Mouse (Mus musculus): Measurements from ENCODE around the gene Prdx2. TPM values are rescaled to one million over a fixed set of nuclear protein-coding genes. Genes with fewer than 3 reads are reported as not detected.

The Prdx2 gene
- polyA plus RNA-seq (2012; rRNA removed): 668 and 713 TPM in 2 replicates

DNA sequence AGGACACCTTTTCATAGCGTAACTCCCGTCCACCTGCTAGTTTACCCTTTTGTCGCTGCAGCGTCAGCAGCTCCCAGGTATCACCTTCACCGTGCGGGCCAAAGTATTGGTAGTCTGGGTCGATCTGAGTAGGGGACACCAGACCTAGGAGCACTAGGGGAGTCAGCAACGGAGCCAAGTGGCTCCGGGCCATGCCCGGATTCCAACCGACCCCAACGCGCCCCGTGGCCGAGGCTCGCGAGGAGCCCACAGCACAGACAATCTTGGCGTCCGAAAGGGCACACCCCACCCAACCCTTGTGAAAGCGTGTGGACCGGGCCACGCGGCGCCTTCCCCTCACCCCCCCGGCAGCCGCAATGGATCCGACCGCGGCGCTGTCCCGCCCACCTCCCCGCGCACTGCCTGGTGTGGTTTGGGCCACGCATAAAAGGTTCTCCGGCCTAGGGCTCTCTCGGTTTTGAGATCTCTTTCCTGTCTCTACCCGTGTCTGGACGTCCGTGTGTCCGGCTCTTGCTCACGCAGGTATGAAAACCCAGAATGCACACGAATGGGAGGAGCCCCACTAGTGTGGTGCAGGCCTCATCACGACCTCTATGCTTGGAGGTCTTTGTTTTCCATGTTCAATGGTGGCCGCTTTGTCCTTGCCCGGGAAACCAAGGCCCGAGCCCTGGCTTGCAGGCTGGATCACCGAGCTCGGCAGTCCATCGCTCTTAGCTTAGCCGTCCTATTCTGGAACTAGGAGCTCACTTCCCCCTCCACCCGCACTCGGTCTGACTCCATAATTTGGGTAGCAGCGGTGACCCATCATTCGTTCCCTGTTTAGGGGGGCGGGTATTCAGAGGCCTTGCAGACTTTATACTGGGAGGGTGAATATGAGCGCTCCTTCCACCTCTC is at the start of gene Prdx2, which contains the start of the genes Gm49661 and Rnaseh2a:
Gene Prdx2, plus strand, starts transcription at position 347 of the 894 bp plus-strand sequence.
Gene Gm49661, minus strand, starts transcription at position 193 of the 894 bp plus-strand sequence.
Gene Rnaseh2a, minus strand, starts transcription at position 527 of the 894 bp plus-strand sequence.

DNA sequence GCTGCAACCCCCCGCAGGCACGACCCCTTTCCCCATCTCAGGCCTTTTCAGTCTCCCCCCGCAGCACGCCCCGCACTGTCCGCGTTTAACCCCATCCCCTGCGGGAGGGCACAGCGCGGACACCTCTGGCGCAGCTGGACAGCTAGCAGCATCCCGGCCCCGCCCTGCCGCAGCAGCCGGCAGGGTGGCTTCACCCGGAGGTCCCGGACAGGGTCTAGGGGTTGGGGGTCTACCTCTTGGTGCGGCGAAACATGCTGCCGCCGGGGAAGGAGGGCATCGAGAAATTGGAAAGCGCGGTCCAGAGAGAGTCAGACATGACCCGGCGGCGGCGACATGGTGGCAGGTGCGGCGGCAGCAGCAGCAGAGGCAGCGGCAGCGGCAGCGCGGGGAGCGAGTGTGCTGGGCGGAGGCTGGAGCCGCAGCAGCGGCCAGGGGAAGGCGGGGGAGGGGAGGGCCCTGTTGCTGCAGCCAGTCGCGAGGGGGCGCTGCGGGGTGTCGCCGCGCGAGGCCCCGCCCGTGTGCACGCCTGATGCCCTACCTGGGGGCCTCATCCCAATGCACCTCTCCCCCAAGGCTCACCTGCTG is 32.3 kb upstream of the Prdx2 start, which contains the start of gene Mast1:
Gene Mast1, minus strand, starts transcription at position 398 of the 585 bp plus-strand sequence.

DNA sequence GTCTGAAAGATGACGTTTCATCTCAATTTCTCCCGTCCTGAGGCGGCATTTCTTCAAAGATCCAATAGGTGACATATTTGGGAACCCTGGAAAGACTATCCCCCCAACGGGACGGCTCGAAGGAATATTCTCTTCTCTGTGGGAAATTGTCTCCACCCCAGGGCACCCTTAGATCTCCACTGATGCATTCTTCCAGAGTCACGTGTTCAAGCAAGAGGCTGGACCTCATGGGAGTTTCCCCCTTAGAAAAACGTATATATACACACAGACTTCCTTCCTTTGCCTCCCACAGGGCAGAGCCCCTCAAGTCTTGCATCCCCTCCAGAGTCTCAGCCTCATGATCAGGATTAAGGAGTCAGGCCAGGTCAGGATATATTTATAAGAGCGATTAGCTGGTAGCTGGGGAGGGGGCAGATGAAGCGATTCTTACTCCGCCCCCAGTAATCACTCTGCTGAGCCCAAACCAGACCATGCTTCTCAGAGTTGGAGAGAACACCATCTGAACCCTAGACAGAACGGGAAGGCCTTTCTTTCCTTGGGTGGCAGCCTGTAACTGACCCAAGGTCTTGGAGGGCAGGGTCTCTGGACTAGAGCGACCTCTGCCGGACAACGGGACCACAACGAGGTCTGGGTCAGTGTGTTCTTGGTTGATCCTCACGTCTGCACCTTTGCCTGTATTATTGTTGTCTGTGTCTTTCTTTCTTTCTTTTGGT is 22.7 kb upstream of the Prdx2 start, which contains the start of gene Rtbdn:
Gene Rtbdn, plus strand, starts transcription at position 464 of the 713 bp plus-strand sequence.

DNA sequence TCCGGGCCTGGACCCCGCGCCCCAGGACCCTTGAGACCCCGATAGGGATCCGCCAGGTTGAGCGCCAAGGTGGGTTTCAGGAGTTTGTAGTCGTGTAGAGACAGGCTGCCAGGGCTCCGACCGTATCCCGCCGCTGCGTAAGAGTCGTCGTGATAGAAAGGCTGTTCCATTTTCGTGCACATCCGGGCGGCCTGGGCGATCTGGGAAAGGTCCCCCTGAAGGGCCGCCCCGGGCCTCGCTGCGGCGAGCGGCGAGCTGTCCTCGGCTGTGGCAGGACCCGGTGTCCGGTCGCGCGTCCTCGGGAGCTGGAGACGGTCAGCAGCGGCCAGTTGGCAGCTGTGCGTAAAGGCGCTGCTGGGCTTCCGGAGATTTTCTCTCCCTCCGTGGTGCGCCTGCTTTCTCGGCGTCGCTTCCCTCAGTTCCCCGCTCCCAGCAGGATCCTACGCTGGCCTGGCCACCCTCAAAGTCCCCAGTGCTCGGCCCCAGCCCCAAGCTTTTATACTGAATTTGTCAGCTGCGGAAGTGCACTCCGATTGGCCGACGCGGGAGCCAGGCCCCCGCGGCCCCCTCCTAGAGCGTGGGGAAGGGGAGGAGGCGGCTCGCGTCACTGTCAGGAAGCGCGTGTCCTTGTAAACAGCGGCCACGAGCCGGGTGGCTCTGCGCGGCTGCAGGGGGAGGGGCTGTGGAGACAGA is 9.0 kb downstream of the Prdx2 start, which contains the start of gene Junb:
Gene Junb, minus strand, starts transcription at position 471 of the 693 bp plus-strand sequence.

DNA sequence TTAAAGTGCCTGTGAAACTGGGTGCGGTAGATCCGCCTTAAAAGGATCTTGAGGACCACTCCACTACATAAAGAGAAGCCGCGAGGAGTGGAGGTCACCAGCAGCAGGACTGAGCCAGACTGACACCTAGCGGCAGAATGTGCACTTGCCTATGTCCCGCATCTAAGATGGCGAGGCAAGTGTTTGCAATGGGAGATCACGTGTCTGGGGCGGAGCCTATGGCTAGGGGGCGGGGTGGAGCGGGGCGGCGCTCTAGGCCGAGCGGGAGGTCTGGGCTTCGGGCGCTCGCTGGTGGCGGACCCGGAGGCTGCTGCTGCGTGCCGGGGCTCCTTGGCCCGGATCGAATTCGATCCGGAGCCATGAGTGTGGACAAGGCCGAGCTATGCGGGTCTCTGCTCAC is 21.0 kb downstream of the Prdx2 start, which contains the start of gene Hook2:
Gene Hook2, plus strand, starts transcription at position 255 of the 400 bp plus-strand sequence.

DNA sequence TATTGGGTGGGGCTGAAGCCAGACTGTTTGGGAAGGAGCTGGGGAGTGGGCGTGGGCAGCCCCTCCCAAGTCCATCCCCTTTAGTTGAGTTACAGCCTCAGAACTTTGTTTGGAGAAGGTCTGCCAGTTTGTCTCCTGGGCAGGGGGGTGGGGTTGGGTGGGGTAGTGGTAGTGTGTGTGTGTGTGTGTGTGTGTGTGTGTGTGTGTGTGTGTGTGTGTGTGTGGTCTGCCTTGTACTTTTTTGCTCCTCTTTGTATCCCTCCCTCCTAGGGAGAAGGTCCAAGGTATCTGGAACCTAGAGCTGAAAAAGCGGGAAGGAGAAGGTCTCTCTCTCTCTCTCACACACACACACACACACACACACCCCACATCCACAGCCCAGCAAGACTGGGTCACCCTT is 45.0 kb downstream of the Prdx2 start, which contains the start of gene Best2:
Gene Best2, minus strand, starts transcription at position 101 of the 400 bp plus-strand sequence.

Other genes with a start within 250 kb of the Prdx2 start
- 0.32 and 0.47 TPM in 2 replicates for gene G430095P16Rik, start 246.6 kb upstream of the Prdx2 start, polyA plus RNA-seq (2012; rRNA removed)
- gene Nfix, start 169.2 kb upstream of the Prdx2 start, polyA plus RNA-seq (2012; rRNA removed): 45.9 and 59.1 TPM in 2 replicates
- gene Dand5, start 146.8 kb upstream of the Prdx2 start, polyA plus RNA-seq (2012; rRNA removed): 9.1 and 10.1 TPM in 2 replicates
- 30.8 and 35.2 TPM in 2 replicates for gene Gadd45gip1, start 138.1 kb upstream of the Prdx2 start, polyA plus RNA-seq (2012; rRNA removed)
- gene Rad23a, start 128.9 kb upstream of the Prdx2 start, polyA plus RNA-seq (2012; rRNA removed): 52.2 and 59.0 TPM in 2 replicates
- 521 and 537 TPM in 2 replicates for gene Calr, start 122.7 kb upstream of the Prdx2 start, polyA plus RNA-seq (2012; rRNA removed)
- gene Farsa, start 112.6 kb upstream of the Prdx2 start, polyA plus RNA-seq (2012; rRNA removed): 116 and 119 TPM in 2 replicates
- gene Syce2, start 97.5 kb upstream of the Prdx2 start, polyA plus RNA-seq (2012; rRNA removed): 31.6 and 36.2 TPM in 2 replicates
- 50.4 and 56.7 TPM in 2 replicates for gene Gcdh, start 75.7 kb upstream of the Prdx2 start, polyA plus RNA-seq (2012; rRNA removed)
- 0.32 and 0.45 TPM in 2 replicates for gene Klf1, start 67.7 kb upstream of the Prdx2 start, polyA plus RNA-seq (2012; rRNA removed)
- gene Dnase2a, start 61.0 kb upstream of the Prdx2 start, polyA plus RNA-seq (2012; rRNA removed): 3.3 TPM in 2 replicates
- 122 and 141 TPM in 2 replicates for gene Mast1, start 32.2 kb upstream of the Prdx2 start, polyA plus RNA-seq (2012; rRNA removed)
- 8.7 and 10.8 TPM in 2 replicates for gene Rtbdn, start 22.6 kb upstream of the Prdx2 start, polyA plus RNA-seq (2012; rRNA removed)
- 0.75 TPM in 1 of 2 replicates, not detected in the other for gene Gm49661, start 154 bp upstream of the Prdx2 start, polyA plus RNA-seq (2012; rRNA removed)
- 41.1 and 47.4 TPM in 2 replicates for gene Rnaseh2a, start 180 bp downstream of the Prdx2 start, polyA plus RNA-seq (2012; rRNA removed)
- gene Junb, start 9.1 kb downstream of the Prdx2 start, polyA plus RNA-seq (2012; rRNA removed): 7.0 and 11.0 TPM in 2 replicates
- gene Hook2, start 21.0 kb downstream of the Prdx2 start, polyA plus RNA-seq (2012; rRNA removed): 42.6 and 48.9 TPM in 2 replicates
- gene Best2, start 44.9 kb downstream of the Prdx2 start, polyA plus RNA-seq (2012; rRNA removed): 0.05 TPM in 2 replicates
- gene Asna1, start 55.7 kb downstream of the Prdx2 start, polyA plus RNA-seq (2012; rRNA removed): 218 and 220 TPM in 2 replicates
- gene Trir, start 57.2 kb downstream of the Prdx2 start, polyA plus RNA-seq (2012; rRNA removed): 203 and 208 TPM in 2 replicates
- 131 and 148 TPM in 2 replicates for gene Tnpo2, start 67.3 kb downstream of the Prdx2 start, polyA plus RNA-seq (2012; rRNA removed)
- gene Fbxw9, start 90.5 kb downstream of the Prdx2 start, polyA plus RNA-seq (2012; rRNA removed): 101 and 106 TPM in 2 replicates
- 0.66 and 0.82 TPM in 2 replicates for gene Gm5741, start 98.4 kb downstream of the Prdx2 start, polyA plus RNA-seq (2012; rRNA removed)
- 79.2 and 83.7 TPM in 2 replicates for gene Dhps, start 102.2 kb downstream of the Prdx2 start, polyA plus RNA-seq (2012; rRNA removed)
- 121 and 138 TPM in 2 replicates for gene Wdr83os, start 111.2 kb downstream of the Prdx2 start, polyA plus RNA-seq (2012; rRNA removed)
- 70.0 and 71.1 TPM in 2 replicates for gene Wdr83, start 111.7 kb downstream of the Prdx2 start, polyA plus RNA-seq (2012; rRNA removed)
- 21.2 and 23.5 TPM in 2 replicates for gene Man2b1, start 113.7 kb downstream of the Prdx2 start, polyA plus RNA-seq (2012; rRNA removed)
- 3.2 and 3.6 TPM in 2 replicates for gene Zfp791, start 153.5 kb downstream of the Prdx2 start, polyA plus RNA-seq (2012; rRNA removed)
- gene Cks1brt, start 182.3 kb downstream of the Prdx2 start, polyA plus RNA-seq (2012; rRNA removed): not detected in 2 replicates